Mouse (Mus musculus) kidney, postnatal 4 days (tissue): ENCODE results near the gene Acly.

Experiments used
- DNase-seq, 2 experiments: peaks; one replicate each; pipeline ENCODE4 v3.0.0; 2021; ENCODE audit warnings: mixed read lengths in 2 of 2

Acly gene

DNA sequence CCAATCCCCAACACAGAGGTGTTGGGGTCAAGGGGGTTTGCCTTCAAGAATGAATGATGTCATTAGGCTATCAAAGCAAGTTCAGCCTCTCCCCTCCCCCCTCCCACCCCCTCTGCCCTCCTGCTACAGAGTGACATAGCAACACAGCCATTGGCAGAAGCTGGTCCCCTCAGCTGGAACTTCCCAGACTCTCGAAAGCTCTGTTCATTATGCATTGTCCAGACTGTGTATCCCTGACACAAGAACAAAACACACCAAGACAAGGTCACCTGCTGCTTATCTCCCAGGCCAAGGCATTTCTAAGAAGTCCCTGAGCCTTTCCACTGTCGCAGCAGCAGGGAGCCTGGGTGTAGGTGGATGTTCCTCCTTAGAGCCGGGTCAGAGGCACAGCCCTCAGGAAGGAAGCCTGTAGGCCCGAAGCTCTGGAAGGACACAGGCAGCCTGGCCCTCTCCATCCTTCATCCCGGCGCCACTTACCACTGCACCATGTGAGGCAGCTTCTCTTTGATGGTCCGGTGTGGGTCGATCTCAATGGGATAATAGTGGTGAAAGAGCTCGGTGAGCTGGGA lies 92.0 kb downstream of the Acly start:
- DNase-seq: no peak

DNA sequence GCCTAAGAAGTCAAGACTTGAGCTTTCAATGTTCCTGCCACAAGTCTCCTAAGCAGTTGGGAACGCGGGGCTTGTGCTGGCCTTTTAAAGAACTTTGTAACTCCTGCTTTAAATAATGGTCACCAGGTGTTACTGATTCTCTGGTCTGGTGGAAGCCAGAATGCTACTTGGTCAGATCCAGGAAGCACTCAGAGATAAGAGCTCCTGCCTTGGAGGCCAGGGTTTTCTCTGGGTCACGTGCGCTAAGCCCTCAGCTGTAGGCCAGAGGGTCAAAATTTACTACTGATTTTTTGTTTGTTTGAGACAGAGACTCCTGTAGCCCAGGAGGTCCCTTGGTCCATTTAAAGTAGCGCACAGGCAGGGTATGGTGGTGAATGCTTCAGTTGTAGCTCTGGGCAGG lies 95.8 kb downstream of the Acly start:
- no peak for DNase-seq

DNA sequence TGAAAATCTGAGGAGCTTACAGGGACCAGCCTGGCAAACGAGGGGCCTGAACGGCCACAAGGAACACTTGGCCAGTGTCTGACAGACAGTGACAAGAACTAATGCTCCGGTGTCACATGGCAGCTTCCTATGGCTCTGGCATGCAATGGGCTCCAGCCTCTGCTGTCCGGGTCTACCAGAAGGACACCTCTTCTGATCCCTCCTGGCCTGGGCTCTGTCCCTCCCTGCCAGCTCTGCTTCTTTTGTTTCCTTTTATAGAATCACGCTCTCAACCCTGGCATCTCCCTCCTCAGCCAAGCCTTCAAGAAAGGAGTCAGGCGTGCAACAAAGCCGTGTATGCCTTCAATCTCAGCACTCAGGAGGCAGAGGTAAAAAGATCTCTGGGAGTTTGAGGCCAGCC lies 97.7 kb downstream of the Acly start:
- DNase-seq: no peak

DNA sequence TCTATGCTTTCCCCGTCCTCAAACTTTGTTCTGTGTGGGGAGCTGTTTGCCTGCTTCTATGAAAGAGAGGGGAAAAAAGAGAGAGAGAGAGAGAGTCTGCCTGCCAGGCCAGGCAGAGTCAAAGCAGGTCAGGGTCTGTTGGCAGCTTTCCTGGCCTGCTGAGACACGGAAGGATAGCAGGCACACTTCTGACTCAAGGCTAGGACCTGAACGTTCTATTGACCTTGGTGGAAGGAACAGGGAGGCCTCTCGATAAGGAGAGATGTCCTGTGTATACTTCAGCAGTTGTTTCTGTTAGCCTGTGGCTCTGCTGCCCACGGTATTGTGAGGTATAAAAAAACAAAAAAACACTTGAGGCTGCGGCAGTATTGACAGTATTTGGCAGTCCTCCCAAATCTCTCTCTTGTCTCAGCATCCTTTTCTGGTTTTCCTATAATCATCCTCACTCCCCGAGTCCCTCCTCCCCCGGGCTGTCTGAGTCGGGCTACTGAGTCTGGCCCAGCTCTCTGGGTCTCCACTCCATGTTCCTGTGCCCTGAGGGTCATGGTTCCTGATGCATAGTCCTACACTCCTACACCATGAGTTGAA lies 99.1 kb downstream of the Acly start:
- no peak for DNase-seq

DNA sequence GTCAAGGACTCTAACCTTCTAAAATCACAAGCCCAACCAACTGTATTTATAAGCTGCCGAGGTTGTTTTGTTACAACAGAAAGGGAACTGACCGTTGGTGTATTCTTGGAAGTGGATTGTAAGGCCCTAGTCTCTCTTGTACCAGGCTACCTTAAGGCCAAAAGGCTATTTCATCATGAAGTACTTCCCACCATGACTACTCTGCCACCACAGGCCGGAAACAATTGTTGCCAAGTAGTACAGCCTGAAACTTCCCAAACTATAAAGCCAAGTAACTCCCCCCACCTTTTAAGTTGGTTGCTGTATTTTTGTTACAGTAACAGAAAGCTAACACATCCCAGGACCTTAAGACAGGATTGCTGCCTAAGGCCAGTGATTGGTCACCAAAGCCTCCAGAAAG lies 101.0 kb downstream of the Acly start:
- DNase-seq: no peak
